Mouse (Mus musculus) cerebellum, adult 8-10 months (tissue): ENCODE data around the gene Iffo1.
A peak's percentile ranks its signal among the peaks of the same experiment; 100 is the strongest.

Source experiments
- DNase-seq: peaks from one replicate; pipeline ENCODE4 v3.0.0; 2022

The Iffo1 gene

GRCm38 (mm10) chr6:125145001-125145400, at the start of gene Iffo1:
Gene Iffo1, plus strand, starts transcription at chr6:125145241.
- DNase-seq: peak; percentile 90

- DNase-seq: peak; percentile 96
These were observed 49.4 kb upstream of the Iffo1 start, which contains the start of gene Chd4 for GRCm38 (mm10) chr6:125095391-125096278. Gene Chd4, plus strand, starts transcription at chr6:125095981.

- DNase-seq: no peak
These were observed 48.8 kb upstream of the Iffo1 start for GRCm38 (mm10) chr6:125096279-125096596.

- peak; percentile 72 for DNase-seq
These were observed 48.3 kb upstream of the Iffo1 start for GRCm38 (mm10) chr6:125096597-125097345.

GRCm38 (mm10) chr6:125097346-125097689, 47.7 kb upstream of the Iffo1 start:
- DNase-seq: peak; percentile 58

- DNase-seq: peak; percentile 24
These were observed 47.1 kb upstream of the Iffo1 start for GRCm38 (mm10) chr6:125097951-125098350.

- DNase-seq: peak; percentile 45
These were observed 46.5 kb upstream of the Iffo1 start for GRCm38 (mm10) chr6:125098513-125098912.

GRCm38 (mm10) chr6:125099421-125099971, 45.5 kb upstream of the Iffo1 start:
- peak; percentile 35 for DNase-seq

GRCm38 (mm10) chr6:125101444-125101843, 43.6 kb upstream of the Iffo1 start:
- no peak for DNase-seq

GRCm38 (mm10) chr6:125104223-125104622, 40.8 kb upstream of the Iffo1 start:
- DNase-seq: no peak

- no peak for DNase-seq
These were observed 37.3 kb upstream of the Iffo1 start for GRCm38 (mm10) chr6:125107705-125108104.

- no peak for DNase-seq
These were observed 35.7 kb upstream of the Iffo1 start for GRCm38 (mm10) chr6:125109371-125109770.

- DNase-seq: peak; percentile 28
These were observed 34.1 kb upstream of the Iffo1 start for GRCm38 (mm10) chr6:125110927-125111326.

- DNase-seq: no peak
These were observed 32.5 kb upstream of the Iffo1 start for GRCm38 (mm10) chr6:125112553-125112952.

- DNase-seq: no peak
These were observed 25.7 kb upstream of the Iffo1 start for GRCm38 (mm10) chr6:125119387-125119786.

- no peak for DNase-seq
These were observed 16.3 kb upstream of the Iffo1 start for GRCm38 (mm10) chr6:125128724-125129123.

GRCm38 (mm10) chr6:125129710-125130402, 15.2 kb upstream of the Iffo1 start:
- no peak for DNase-seq

- DNase-seq: peak; percentile 79
These were observed 13.5 kb upstream of the Iffo1 start, which contains the start of gene Nop2 for GRCm38 (mm10) chr6:125131302-125132156. Gene Nop2, plus strand, starts transcription at chr6:125131909.

- DNase-seq: no peak
These were observed 12.6 kb upstream of the Iffo1 start for GRCm38 (mm10) chr6:125132470-125132869.

GRCm38 (mm10) chr6:125137002-125137671, 7.9 kb upstream of the Iffo1 start:
- DNase-seq: no peak

GRCm38 (mm10) chr6:125139747-125140146, 5.3 kb upstream of the Iffo1 start:
- DNase-seq: no peak
